Mouse (Mus musculus) hindbrain, embryonic 16.5 days (tissue): ENCODE measurements at regions not wholly inside any gene's neighbourhood (a gene's known extent, or its start where the extent isn't known, plus 50 kb on each side); places are given as distances from the start of the nearest gene placed in this dataset.

ENCODE experiments used
- ATAC-seq: fragments of 200-750 bp; cut with Nextera tagmentation; 2 replicates; pipeline ENCODE4 v1.8.0; 2017; ENCODE audit warnings: moderate TSS enrichment, moderate library complexity
- H3K27ac ChIP-seq: fragments of 300-500 bp; sonication (generic); 2 replicates; pipeline ENCODE4 v1.5.1; 2014; ENCODE audit warnings: low read depth, mild to moderate bottlenecking, control low read depth, low read length, moderate library complexity
- H3K27me3 ChIP-seq: fragments of 300-500 bp; sonication (generic); replicated peaks from 2 replicates; pipeline ENCODE4 v1.6.1; 2014; ENCODE audit warnings: low read length; ENCODE audit not compliant: control insufficient read depth, insufficient read depth
- H3K36me3 ChIP-seq: fragments of 300-500 bp; sonication (generic); 2 replicates; pipeline ENCODE4 v1.6.1; 2014; ENCODE audit warnings: mild to moderate bottlenecking, low read length, moderate library complexity, mixed read lengths; ENCODE audit not compliant: control insufficient read depth, insufficient read depth
- H3K4me1 ChIP-seq: fragments of 300-500 bp; sonication (generic); 2 replicates; pipeline ENCODE4 v1.6.1; 2014; ENCODE audit warnings: low read depth, low read length; ENCODE audit not compliant: control insufficient read depth, insufficient read depth
- H3K4me2 ChIP-seq: fragments of 300-500 bp; sonication (generic); 2 replicates; pipeline ENCODE4 v1.6.1; 2014; ENCODE audit warnings: mild to moderate bottlenecking, low read length, control low read depth, moderate library complexity
- H3K4me3 ChIP-seq: fragments of 300-500 bp; sonication (generic); 2 replicates; pipeline ENCODE4 v1.5.1; 2014; ENCODE audit warnings: mild to moderate bottlenecking, low read length, control low read depth, moderate library complexity
- H3K9ac ChIP-seq: fragments of 300-500 bp; sonication (generic); 2 replicates; pipeline ENCODE4 v1.6.1; 2014; ENCODE audit warnings: low read depth, mild to moderate bottlenecking, control low read depth, low read length, moderate library complexity
- H3K9me3 ChIP-seq: fragments of 300-500 bp; sonication (generic); 2 replicates; pipeline ENCODE4 v1.6.1; 2014; ENCODE audit warnings: mild to moderate bottlenecking, low read length, moderate library complexity; ENCODE audit not compliant: control insufficient read depth
- WGBS: fragments of 180-500 bp; shearing (Covaris S2); extraction: QIAGEN DNeasy Blood & Tissue Kit; methylation state at CpG from one replicate; pipeline ENCODE4 v1.1.7; 2014; 5-methylcytosine and 5-hydroxymethylcytosine counted together

DNA sequence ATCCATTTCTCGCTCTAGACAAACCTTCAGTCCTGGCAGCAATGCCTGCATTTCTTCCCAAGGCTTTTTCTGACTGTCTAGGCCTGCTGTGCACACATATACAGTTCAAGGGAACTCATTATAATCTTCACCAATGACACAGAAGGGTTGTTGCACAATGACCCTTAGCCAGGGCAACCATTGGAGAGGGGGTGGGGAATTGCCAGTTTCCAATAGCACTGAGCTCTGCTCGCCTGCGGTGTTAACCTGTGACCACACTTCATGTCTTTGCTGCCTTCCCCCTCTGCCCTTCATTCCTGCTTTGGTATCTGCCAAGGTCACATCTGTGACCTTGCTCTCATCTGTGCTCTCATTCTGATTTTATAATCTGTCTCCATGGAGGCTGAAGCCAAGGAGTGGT is 106.2 kb upstream of the Gadl1 start:
- no peak overlapping the region for H3K4me2 ChIP-seq
- no peaks in the 10 kb centered on the region for H3K9me3 ChIP-seq
- H3K4me3 ChIP-seq, result no peak overlapping the region
- 74% methylated on average over 3 of the region's 3 CpGs for WGBS
- ATAC-seq, result no peak
- H3K9ac ChIP-seq, result no peak overlapping the region
- no peaks in the 10 kb centered on the region for H3K36me3 ChIP-seq
- no peaks in the 10 kb centered on the region for H3K27me3 ChIP-seq
- no peak overlapping the region for H3K27ac ChIP-seq
- no peaks in the 10 kb centered on the region for H3K4me1 ChIP-seq

DNA sequence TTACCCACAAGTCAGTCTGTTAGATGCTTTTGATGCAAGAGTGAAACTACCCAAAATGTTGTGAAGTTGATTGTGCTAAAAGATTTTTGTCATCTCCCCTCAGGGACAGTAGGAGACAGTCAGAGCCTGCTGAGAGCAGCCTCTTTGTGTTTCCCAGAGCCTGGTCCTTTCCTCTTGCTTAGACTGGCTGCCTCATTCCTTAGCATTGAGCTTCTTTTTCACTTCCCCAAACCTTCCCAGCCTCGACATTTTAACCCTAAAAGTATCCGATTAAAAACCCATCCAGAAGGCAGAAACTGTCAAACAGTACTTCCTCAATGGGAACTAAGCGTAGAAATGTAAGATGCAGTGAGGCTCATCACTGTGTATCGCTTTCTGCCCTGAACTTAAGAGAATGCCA is 104.0 kb upstream of the Gadl1 start:
- Histone ChIP-seq H3K27ac (no peak overlapping the region), H3K36me3 (no peaks in the 10 kb centered on the region), H3K4me1 (no peaks in the 10 kb centered on the region), H3K9ac (no peak overlapping the region), H3K27me3 (no peaks in the 10 kb centered on the region), H3K4me2 (no peak overlapping the region), H3K4me3 (no peak overlapping the region), H3K9me3 (no peaks in the 10 kb centered on the region)
- WGBS, result 28% methylated on average over 4 of the region's 4 CpGs
- no peak for ATAC-seq

DNA sequence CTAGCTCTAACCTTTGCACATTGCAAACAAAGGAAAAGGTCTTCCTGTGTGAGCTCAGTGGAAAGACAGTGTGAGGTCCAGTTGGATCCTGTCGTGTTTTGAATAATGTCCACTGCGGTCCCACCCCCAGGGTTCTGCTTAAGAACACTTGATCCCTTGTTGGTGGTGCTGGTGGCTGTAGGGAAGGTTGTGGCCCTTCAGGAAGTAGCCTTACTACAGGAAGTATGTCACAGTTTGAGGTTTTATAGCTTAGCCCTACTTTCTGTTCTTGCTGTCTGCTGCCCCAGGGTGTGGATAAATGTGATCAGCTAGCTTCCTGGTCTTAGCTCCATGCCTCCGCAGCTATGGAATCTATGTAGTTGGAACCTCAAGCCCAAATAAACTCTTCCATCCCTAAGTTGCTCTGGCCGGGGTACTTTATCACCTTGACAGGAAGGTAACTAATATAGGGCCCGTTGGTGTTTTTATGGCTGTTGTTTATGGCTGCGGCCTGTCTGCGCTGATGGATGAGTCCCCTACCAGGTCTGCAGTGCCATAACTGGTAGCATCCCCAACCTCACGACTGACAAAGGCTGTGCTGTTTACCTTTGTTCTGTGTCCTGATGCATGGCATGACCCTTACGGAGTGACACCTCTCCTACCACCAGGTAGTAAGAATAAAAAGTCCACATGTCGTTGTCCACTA is 103.1 kb upstream of the Gadl1 start:
- no peaks in the 10 kb centered on the region for H3K4me1 ChIP-seq
- H3K9ac ChIP-seq, result no peak overlapping the region
- H3K4me3 ChIP-seq, result no peak overlapping the region
- no peak overlapping the region for H3K27ac ChIP-seq
- 62% methylated on average over 10 of the region's 10 CpGs for WGBS
- H3K4me2 ChIP-seq, result no peak overlapping the region
- H3K36me3 ChIP-seq, result no peaks in the 10 kb centered on the region
- no peaks in the 10 kb centered on the region for H3K27me3 ChIP-seq
- H3K9me3 ChIP-seq, result no peaks in the 10 kb centered on the region
- no peak for ATAC-seq

DNA sequence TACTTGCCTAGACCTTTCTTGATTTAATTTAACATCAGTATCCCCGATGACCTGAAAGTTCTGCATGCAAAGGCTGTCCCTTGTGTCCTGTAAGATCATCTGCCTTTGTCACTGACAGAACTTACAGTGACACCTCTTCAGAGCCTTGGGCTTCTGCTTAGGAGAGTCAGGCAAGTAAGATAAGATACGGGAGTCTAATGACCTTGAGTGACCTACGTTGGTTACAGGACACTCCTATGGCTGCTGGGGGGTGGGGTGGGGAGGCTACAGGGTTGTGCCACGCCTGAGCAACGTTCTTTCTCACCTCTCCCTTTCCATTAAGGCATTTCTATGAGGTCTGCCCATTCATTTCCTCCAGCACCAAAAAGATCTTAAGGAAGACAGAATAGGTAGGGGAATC is 69.1 kb upstream of the Gadl1 start:
- no peak overlapping the region for H3K9ac ChIP-seq
- no peak overlapping the region for H3K4me3 ChIP-seq
- H3K27ac ChIP-seq, result no peak overlapping the region
- no peaks in the 10 kb centered on the region for H3K4me1 ChIP-seq
- ATAC-seq, result no peak
- no peaks in the 10 kb centered on the region for H3K9me3 ChIP-seq
- H3K27me3 ChIP-seq, result 0 out of 2 replicates have a peak, but pooled peaks cover 2% of the 10 kb centered on the region
- no peak overlapping the region for H3K4me2 ChIP-seq
- 74% methylated on average over 5 of the region's 5 CpGs for WGBS
- H3K36me3 ChIP-seq, result no peaks in the 10 kb centered on the region

DNA sequence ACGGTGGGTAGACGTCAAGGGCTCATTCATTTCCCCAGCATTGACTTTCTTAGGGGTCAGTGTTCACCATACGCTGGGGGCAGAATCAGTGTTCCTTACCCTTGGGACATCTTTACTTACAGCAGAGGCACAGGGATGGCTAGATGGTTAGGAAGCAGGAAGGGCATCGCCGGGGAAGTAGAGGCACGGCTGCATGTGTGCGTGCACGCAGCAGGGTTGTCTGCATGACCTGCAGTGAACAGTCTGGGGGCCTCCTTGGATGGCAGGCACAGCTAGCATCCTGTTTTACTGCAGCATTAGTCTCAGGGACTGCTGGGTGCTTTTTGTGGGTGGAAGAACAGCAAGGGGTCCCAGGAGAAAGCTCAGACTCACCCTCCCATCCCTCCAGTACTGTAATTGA is 68.5 kb upstream of the Gadl1 start:
- Histone ChIP-seq H3K36me3 (no peaks in the 10 kb centered on the region), H3K4me1 (no peaks in the 10 kb centered on the region), H3K9ac (no peak overlapping the region), H3K9me3 (no peaks in the 10 kb centered on the region), H3K4me3 (no peak overlapping the region), H3K4me2 (no peak overlapping the region), H3K27me3 (0 out of 2 replicates have a peak, but pooled peaks cover 2% of the 10 kb centered on the region), H3K27ac (no peak overlapping the region)
- 70% methylated on average over 8 of the region's 8 CpGs for WGBS
- no peak for ATAC-seq

DNA sequence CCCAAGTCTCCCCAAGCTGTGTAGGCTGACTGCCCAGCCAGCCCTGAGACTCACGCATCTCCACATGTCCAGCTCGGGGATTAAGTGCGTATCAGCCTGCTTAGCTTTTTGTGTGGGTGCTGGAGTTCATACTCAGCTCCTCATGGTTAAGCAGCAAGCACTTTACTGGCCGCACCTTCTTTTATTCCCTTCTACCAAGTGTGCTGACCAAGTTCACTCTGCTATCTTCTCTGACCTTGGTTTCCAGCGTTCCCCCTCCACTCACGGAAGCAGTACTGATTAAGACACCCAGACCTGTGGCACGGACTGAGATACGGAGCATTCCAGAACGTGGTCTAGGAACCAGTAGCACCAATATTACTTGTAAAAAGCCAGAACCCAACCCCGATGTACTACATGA is 67.6 kb upstream of the Gadl1 start:
- 0 out of 2 replicates have a peak, but pooled peaks cover 2% of the 10 kb centered on the region for H3K27me3 ChIP-seq
- no peaks in the 10 kb centered on the region for H3K9me3 ChIP-seq
- no peak overlapping the region for H3K4me3 ChIP-seq
- no peaks in the 10 kb centered on the region for H3K36me3 ChIP-seq
- no peak overlapping the region for H3K27ac ChIP-seq
- H3K9ac ChIP-seq, result no peak overlapping the region
- no peaks in the 10 kb centered on the region for H3K4me1 ChIP-seq
- no peak overlapping the region for H3K4me2 ChIP-seq
- 92% methylated on average over 10 of the region's 10 CpGs for WGBS
- ATAC-seq, result no peak

DNA sequence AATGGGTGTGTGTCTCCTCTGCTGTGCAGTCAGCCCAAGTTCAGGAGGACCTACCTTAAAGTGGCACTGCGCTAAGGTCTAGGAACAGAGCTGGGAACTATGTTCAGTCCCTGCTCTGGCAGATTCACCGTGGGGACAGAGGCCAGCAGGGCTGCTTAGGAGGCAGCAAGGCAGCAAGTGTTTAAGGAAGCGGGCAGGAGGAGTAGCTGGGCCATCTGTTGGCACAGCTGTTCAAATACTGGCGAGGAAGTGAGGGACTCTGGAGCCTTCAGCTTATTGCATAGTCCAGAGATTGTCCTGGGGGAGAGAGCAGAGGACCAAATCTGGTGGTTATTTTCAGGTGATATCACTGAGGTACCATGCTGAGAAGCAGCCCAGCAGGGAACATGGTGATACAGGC is 64.9 kb upstream of the Gadl1 start:
- Histone ChIP-seq H3K27me3 (no peaks in the 10 kb centered on the region), H3K36me3 (no peaks in the 10 kb centered on the region), H3K9me3 (no peaks in the 10 kb centered on the region), H3K4me3 (no peak overlapping the region), H3K4me1 (peaks cover 3% of the 10 kb centered on the region; the same call in 1 of the 2 replicates), H3K9ac (no peak overlapping the region), H3K27ac (no peak overlapping the region), H3K4me2 (no peak overlapping the region)
- WGBS, result 42% methylated on average over 4 of the region's 4 CpGs
- ATAC-seq, result no peak

DNA sequence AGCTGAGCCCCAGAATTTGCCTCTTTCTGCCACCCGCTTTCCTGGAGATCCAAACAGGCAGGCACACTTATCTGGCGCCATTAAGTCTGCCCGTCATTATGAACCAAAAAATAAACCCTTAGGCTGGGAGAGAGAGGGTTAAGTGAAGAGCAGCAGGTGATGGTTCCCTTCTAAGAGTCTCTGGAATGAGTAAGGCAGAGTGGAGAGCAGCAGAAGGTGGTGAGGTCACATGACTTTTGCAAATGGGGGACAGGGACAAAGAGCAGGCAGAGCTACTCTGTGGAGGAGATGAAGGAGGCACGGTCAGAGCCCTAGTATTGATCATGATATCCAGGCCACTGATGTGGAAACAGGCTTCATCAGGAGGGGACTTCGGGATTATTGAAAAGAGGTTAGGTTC is 64.2 kb upstream of the Gadl1 start:
- Histone ChIP-seq H3K9ac (no peak overlapping the region), H3K27ac (no peak overlapping the region), H3K9me3 (no peaks in the 10 kb centered on the region), H3K4me1 (peaks cover 3% of the 10 kb centered on the region; the same call in 1 of the 2 replicates), H3K4me3 (no peak overlapping the region), H3K4me2 (no peak overlapping the region), H3K36me3 (no peaks in the 10 kb centered on the region), H3K27me3 (no peaks in the 10 kb centered on the region)
- ATAC-seq, result no peak
- WGBS, result 86% methylated on average over 5 of the region's 5 CpGs

DNA sequence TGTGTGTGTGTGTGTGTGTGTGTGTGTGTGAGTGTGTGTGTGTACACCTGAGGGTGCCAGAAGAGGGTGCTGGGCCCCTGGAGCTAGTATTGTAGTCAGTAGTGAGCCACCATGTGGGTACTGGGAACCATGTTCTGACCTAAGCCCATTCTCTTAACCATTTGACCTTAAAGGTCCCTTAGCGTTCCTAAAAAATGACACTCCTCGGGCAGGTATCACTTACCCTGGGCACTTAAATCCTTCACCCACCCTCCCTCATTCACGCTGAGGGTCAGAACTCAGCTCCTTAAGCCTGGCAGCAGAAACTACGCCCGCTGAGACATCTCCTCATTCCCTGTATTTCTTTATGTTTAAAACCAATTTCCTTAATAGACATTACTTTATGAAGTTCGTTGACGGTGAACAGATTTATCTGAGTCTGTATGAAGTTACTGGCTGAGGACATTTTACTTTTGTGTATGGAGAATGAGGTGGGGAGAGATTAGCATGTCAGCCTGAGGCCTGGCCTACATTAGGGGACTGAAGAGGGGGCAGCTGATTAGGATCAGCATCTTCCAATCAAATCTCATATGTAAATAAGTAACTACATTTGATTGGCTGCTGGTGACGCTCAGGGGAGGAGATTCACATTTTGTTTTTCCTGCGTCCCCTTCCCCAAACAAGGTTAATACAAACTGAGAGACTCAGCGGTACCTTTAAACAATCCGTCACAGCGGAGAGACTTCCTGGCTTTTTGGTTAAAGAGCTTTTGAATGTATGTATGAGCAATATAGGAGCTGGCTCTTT is 61.8 kb upstream of the Gadl1 start:
- peak overlapping the region; percentile 45 for H3K9ac ChIP-seq
- H3K27ac ChIP-seq, result no peak overlapping the region
- peak; percentile 79 for ATAC-seq
- no peaks in the 10 kb centered on the region for H3K9me3 ChIP-seq
- H3K4me3 ChIP-seq, result peak overlapping the region; percentile 27
- peaks cover 3% of the 10 kb centered on the region; the same call in 1 of the 2 replicates for H3K4me1 ChIP-seq
- H3K36me3 ChIP-seq, result no peaks in the 10 kb centered on the region
- WGBS, result 50% methylated on average over 12 of the region's 12 CpGs
- no peaks in the 10 kb centered on the region for H3K27me3 ChIP-seq
- H3K4me2 ChIP-seq, result peak overlapping the region; percentile 52
